Mouse (Mus musculus) embryonic facial prominence, embryonic 11.5 days (tissue): Measurements from ENCODE around the gene Dohh. TPM values are rescaled to one million over a fixed set of nuclear protein-coding genes. Genes with fewer than 3 reads are reported as not detected.

Experiments used
- microRNA-seq: library from miRNA; unstranded; fragments of <30 nt; microRNA quantifications from one replicate; pipeline ENCODE4, GENCODE M21; 2016; ENCODE audit warnings: borderline number of aligned reads
- polyA plus RNA-seq: library from polyadenylated mRNA; unstranded; fragments of >200 nt; fragmentation: Nextera tagmentation; extraction: Ambion mirVana; gene quantifications from 2 replicates; pipeline ENCODE4 v1.2.1, GENCODE M21; 2014

Gene Dohh
- polyA plus RNA-seq, 1 experiment from 2014 or later = 45.0 TPM

Small RNAs within 50 kb of the gene (microRNA-seq; reads per million reads assigned to microRNA genes)
- gene Mir1191b = not detected
- gene Mir6913 = not detected

Other genes with a start within 250 kb of the Dohh start
- 4.9 and 5.5 TPM in 2 replicates for gene Zbtb7a, start 249.2 kb upstream of the Dohh start, polyA plus RNA-seq
- gene Pias4, start 216.5 kb upstream of the Dohh start, polyA plus RNA-seq = 36.1 and 46.5 TPM in 2 replicates
- 417 and 424 TPM in 2 replicates for gene Eef2, start 207.8 kb upstream of the Dohh start, polyA plus RNA-seq
- 47.4 and 49.4 TPM in 2 replicates for gene Dapk3, start 201.4 kb upstream of the Dohh start, polyA plus RNA-seq
- not detected in 2 replicates for gene 4930442H23Rik, start 200.6 kb upstream of the Dohh start, polyA plus RNA-seq
- not detected in 2 replicates for gene Nmrk2, start 182.4 kb upstream of the Dohh start, polyA plus RNA-seq
- 4.1 and 5.3 TPM in 2 replicates for gene Atcay, start 153.6 kb upstream of the Dohh start, polyA plus RNA-seq
- 2.5 and 2.8 TPM in 2 replicates for gene Zfr2, start 151.3 kb upstream of the Dohh start, polyA plus RNA-seq
- gene Matk, start 131.5 kb upstream of the Dohh start, polyA plus RNA-seq = 2.6 and 4.0 TPM in 2 replicates
- 203 and 205 TPM in 2 replicates for gene Mrpl54, start 117.5 kb upstream of the Dohh start, polyA plus RNA-seq
- gene Apba3, start 117.5 kb upstream of the Dohh start, polyA plus RNA-seq = 35.3 and 41.3 TPM in 2 replicates
- 2.5 and 3.3 TPM in 2 replicates for gene Tjp3, start 92.8 kb upstream of the Dohh start, polyA plus RNA-seq
- gene Pip5k1c, start 91.5 kb upstream of the Dohh start, polyA plus RNA-seq = 41.5 and 46.6 TPM in 2 replicates
- 30.1 and 30.5 TPM in 2 replicates for gene Cactin, start 63.3 kb upstream of the Dohh start, polyA plus RNA-seq
- 1.4 and 2.1 TPM in 2 replicates for gene Tbxa2r, start 55.7 kb upstream of the Dohh start, polyA plus RNA-seq
- gene Gipc3, start 41.2 kb upstream of the Dohh start, polyA plus RNA-seq = not detected in 2 replicates
- gene Hmg20b, start 33.9 kb upstream of the Dohh start, polyA plus RNA-seq = 97.9 and 103 TPM in 2 replicates
- gene Mfsd12, start 26.9 kb upstream of the Dohh start, polyA plus RNA-seq = 3.4 and 4.0 TPM in 2 replicates
- not detected in 2 replicates for gene 4930404N11Rik, start 18.6 kb upstream of the Dohh start, polyA plus RNA-seq
- gene Fzr1, start 5.9 kb upstream of the Dohh start, polyA plus RNA-seq = 92.1 and 95.0 TPM in 2 replicates
- 2.5 and 4.1 TPM in 2 replicates for gene Gm48551, start within 50 bp of the Dohh start, polyA plus RNA-seq
- gene Gm48552, start 4.6 kb downstream of the Dohh start, polyA plus RNA-seq = 0.63 TPM in 1 of 2 replicates, not detected in the other
- gene Smim24, start 8.6 kb downstream of the Dohh start, polyA plus RNA-seq = 3.4 and 4.1 TPM in 2 replicates
- 13.1 and 16.1 TPM in 2 replicates for gene Nfic, start 71.2 kb downstream of the Dohh start, polyA plus RNA-seq
- gene Celf5, start 98.3 kb downstream of the Dohh start, polyA plus RNA-seq = 2.5 and 2.7 TPM in 2 replicates
- gene Ncln, start 112.0 kb downstream of the Dohh start, polyA plus RNA-seq = 31.9 and 44.2 TPM in 2 replicates
- 0.20 and 0.31 TPM in 2 replicates for gene S1pr4, start 115.7 kb downstream of the Dohh start, polyA plus RNA-seq
- gene Gna15, start 139.8 kb downstream of the Dohh start, polyA plus RNA-seq = 0.77 and 0.92 TPM in 2 replicates
- 62.0 and 68.6 TPM in 2 replicates for gene Gna11, start 160.8 kb downstream of the Dohh start, polyA plus RNA-seq
- 303 and 321 TPM in 2 replicates for gene Aes, start 175.1 kb downstream of the Dohh start, polyA plus RNA-seq
- 14.1 and 15.3 TPM in 2 replicates for gene Tle2, start 190.1 kb downstream of the Dohh start, polyA plus RNA-seq
- 7.1 and 10.7 TPM in 2 replicates for gene Tle6, start 216.6 kb downstream of the Dohh start, polyA plus RNA-seq
- gene BC025920, start 221.8 kb downstream of the Dohh start, polyA plus RNA-seq = 0.52 and 0.70 TPM in 2 replicates
- gene Sirt6, start 243.4 kb downstream of the Dohh start, polyA plus RNA-seq = 37.8 and 39.8 TPM in 2 replicates
- 3.2 and 4.1 TPM in 2 replicates for gene Ankrd24, start 244.1 kb downstream of the Dohh start, polyA plus RNA-seq